Mouse (Mus musculus): Measurements from ENCODE around the gene Tac2.

Gene Tac2

GRCm38 (mm10) chr10:127724178-127724577, at the start of gene Tac2:
TSS of gene Tac2 (plus strand) at chr10:127724478.
- DNase-seq (ENCODE audit: low spot score) = no peak

GRCm38 (mm10) chr10:127674794-127675522, 49.3 kb upstream of the Tac2 start:
- DNase-seq (ENCODE audit: low spot score) = peak; percentile 93

- no peak for DNase-seq (ENCODE audit: low spot score)
Measured at GRCm38 (mm10) chr10:127675859-127676398, 48.3 kb upstream of the Tac2 start.

GRCm38 (mm10) chr10:127676691-127677548, 47.4 kb upstream of the Tac2 start:
- DNase-seq (ENCODE audit: low spot score) = peak; percentile 93

- DNase-seq (ENCODE audit: low spot score) = peak; percentile 68
Measured at GRCm38 (mm10) chr10:127677591-127678336, 46.5 kb upstream of the Tac2 start.

- DNase-seq (ENCODE audit: low spot score) = no peak
Measured at GRCm38 (mm10) chr10:127679208-127679607, 45.1 kb upstream of the Tac2 start.

GRCm38 (mm10) chr10:127679881-127680280, 44.4 kb upstream of the Tac2 start:
- DNase-seq (ENCODE audit: low spot score) = no peak

- no peak for DNase-seq (ENCODE audit: low spot score)
Measured at GRCm38 (mm10) chr10:127682886-127683285, 41.4 kb upstream of the Tac2 start.

GRCm38 (mm10) chr10:127691053-127691452, 33.2 kb upstream of the Tac2 start:
- DNase-seq (ENCODE audit: low spot score) = no peak

- no peak for DNase-seq (ENCODE audit: low spot score)
Measured at GRCm38 (mm10) chr10:127694636-127695035, 29.6 kb upstream of the Tac2 start.

GRCm38 (mm10) chr10:127695775-127696174, 28.5 kb upstream of the Tac2 start:
- DNase-seq (ENCODE audit: low spot score) = no peak

- no peak for DNase-seq (ENCODE audit: low spot score)
Measured at GRCm38 (mm10) chr10:127698966-127699365, 25.3 kb upstream of the Tac2 start.

- DNase-seq (ENCODE audit: low spot score) = no peak
Measured at GRCm38 (mm10) chr10:127703299-127703698, 21.0 kb upstream of the Tac2 start.

- DNase-seq (ENCODE audit: low spot score) = no peak
Measured at GRCm38 (mm10) chr10:127704293-127704692, 20.0 kb upstream of the Tac2 start.

- DNase-seq (ENCODE audit: low spot score) = no peak
Measured at GRCm38 (mm10) chr10:127704766-127705220, 19.5 kb upstream of the Tac2 start, which contains the start of gene Myo1a. TSS of gene Myo1a (plus strand) at chr10:127705170.

GRCm38 (mm10) chr10:127705783-127706182, 18.5 kb upstream of the Tac2 start:
- no peak for DNase-seq (ENCODE audit: low spot score)

GRCm38 (mm10) chr10:127707721-127708120, 16.6 kb upstream of the Tac2 start:
- DNase-seq (ENCODE audit: low spot score) = no peak

- DNase-seq (ENCODE audit: low spot score) = no peak
Measured at GRCm38 (mm10) chr10:127708850-127709370, 15.4 kb upstream of the Tac2 start.

GRCm38 (mm10) chr10:127710331-127710730, 13.9 kb upstream of the Tac2 start:
- DNase-seq (ENCODE audit: low spot score) = no peak

- no peak for DNase-seq (ENCODE audit: low spot score)
Measured at GRCm38 (mm10) chr10:127712736-127713135, 11.5 kb upstream of the Tac2 start.

GRCm38 (mm10) chr10:127721671-127722418, 2.4 kb upstream of the Tac2 start:
- DNase-seq (ENCODE audit: low spot score) = no peak

Measured in urinary bladder, postnatal 14 days (tissue).